Mouse (Mus musculus): Measurements from ENCODE around the gene Dip2b. TPM values are rescaled to one million over a fixed set of nuclear protein-coding genes. Genes with fewer than 3 reads are reported as not detected.

The Dip2b gene
- total RNA-seq, 2 experiments from 2014 or later: 26.0 to 27.6 TPM

DNA sequence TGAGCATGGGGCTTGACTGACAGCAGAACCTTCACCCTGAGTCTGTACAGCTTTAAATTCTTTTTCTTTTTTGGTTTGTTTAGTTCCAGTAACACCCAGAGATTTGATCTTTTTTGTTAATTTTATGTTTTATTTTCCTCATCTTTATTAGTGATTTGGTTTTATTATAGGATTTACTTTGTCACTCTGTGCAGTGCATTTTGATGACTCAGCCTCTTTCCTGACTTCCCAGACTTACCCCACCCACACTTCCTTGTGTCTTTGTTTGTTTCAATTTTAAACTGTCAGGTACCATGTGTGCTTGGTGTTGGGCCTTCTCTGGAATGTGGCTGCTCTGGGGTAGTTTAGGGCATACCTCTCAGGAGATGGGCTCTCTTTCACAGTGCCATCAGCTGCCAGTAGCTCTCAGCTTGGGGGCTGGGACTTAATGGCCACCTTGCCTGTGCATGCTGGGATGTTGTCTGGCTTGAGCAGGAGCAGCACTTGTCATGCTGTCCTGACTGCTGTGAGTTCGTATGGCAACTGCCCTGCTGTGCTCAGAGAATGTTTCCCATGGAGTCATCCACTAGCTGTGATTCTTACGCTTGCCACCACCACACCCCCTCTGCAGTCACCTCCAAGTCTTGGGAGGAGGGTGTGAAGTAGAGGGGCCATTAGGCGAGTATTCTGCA is 125.1 kb downstream of the Dip2b start:
- DNase-seq: no peak
- intact Hi-C loops (cut with DNase I): no loop called here

DNA sequence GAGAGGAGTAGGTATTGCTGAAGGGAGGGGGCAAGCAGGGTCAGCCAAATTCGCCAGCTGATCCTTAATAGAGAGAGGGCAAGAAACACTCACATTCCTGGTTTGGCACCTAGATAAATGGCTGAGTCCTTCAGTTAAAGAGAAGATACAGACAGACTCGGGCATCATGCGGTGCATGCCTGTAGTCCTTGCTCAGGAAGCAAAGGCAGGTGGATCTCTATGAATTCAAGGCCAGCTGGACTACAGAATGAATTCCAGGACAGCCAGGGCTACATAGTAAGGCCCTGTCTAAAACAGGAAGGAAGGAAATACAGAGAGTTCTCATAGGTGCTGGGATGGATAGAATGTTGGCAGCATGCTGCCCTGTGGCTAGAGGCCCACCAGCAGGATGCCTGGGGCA is 128.0 kb downstream of the Dip2b start:
- intact Hi-C loops (cut with DNase I): no loop called here
- DNase-seq: no peak

DNA sequence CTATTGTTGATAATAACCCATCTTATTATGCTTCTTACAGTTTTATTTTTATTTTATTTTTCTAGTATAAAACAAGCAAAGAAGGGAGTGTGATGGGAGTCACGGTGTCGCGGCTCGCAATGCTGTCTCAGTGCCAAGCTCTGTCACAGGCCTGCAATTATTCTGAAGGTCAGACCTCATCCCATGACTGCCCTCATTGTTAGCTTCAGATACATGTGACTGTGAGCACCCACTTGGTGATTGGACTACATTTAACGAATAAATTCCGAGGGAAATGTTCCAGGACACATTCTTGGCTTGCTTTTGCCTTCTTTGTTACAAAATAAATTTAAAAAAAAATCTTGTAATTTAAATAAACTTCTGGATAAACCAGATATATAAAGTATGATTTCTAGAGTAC is 129.3 kb downstream of the Dip2b start:
- peak; percentile 35 to 61 for DNase-seq
- intact Hi-C loops (cut with DNase I): no loop called here

DNA sequence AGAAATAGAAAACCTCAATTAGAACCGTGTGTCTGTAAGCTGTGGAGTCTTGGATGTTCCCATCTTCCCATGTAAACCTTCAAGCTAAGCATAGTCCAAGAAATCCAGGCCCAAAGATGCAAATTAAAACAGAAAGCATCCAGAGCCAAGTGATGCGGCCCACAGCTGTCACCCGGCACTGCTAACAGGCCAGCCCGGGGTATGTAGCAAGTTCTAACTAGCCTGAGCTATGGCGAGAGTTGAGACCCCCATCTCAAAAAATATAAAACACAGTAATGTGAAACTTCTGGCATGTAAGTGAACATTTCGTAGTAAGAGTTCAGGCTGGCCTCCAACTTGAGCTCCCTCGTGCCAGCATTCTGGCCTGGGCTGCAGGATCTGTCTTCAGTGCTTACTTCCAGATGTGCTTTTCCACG is 129.7 kb downstream of the Dip2b start:
- intact Hi-C loops (cut with DNase I): no loop called here

DNA sequence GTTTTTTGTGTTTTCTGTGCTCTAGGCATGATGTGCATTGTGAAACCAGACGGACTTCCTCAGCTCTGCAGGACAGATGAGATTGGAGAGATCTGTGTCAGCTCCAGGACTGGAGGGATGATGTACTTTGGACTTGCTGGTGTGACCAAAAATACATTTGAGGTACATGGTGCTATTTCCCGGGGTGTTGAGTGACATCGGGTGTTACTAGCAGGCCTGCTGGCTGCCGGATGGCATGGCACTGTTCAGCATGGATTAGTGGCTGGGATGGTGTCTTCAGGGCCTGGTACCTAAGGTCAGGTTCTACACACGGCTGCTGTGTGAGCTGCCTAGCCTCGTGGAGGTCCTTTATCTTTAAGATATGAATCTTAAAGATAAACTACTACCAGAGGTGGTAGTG is 136.7 kb downstream of the Dip2b start:
- DNase-seq: no peak
- intact Hi-C loops (cut with DNase I): no loop called here

More for the DNA sequence above, 129.7 kb downstream of the Dip2b start:
- DNase-seq: peak; percentile 40 to 65

DNA sequence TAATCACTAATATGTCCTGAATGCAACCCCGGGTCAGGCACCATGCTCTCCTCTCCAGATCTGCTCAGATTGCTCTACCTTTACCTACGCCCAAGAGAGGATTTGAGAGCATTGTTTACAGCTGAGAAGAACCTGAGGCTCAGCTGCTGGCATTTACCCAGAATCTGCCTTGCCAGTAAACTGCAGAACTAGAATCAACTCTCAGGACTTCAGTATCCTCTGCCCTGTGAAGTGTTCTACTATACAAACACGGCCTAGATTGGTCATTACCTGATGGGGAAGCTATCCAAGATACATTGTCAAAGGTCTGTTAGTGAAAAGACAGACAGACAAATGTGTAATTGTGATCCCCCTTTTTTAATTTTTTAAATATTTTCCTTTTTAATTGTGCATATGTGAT is 138.7 kb downstream of the Dip2b start:
- intact Hi-C loops (cut with DNase I): no loop called here

DNA sequence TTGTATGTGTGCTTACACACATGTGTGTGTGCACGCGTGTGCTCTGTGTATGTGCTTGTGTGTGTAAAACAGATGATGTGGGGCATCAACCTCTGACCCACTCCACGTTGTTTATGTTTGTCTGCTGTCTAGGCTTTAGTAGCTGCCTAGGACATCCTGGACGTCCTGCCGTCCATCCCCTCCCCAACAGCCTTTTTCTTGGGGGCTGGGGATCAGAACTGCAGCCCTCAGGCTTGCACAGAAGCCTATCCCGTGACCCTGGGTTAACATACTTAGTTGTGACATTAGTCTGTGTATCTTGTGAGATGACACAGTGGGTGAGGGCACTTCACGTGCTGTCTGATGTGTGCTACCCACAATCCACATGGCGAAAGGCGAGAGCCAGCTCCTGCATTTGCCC is 139.1 kb downstream of the Dip2b start:
- intact Hi-C loops (cut with DNase I): no loop called here
- no peak for DNase-seq

More for the DNA sequence above, 138.7 kb downstream of the Dip2b start:
- no peak for DNase-seq

DNA sequence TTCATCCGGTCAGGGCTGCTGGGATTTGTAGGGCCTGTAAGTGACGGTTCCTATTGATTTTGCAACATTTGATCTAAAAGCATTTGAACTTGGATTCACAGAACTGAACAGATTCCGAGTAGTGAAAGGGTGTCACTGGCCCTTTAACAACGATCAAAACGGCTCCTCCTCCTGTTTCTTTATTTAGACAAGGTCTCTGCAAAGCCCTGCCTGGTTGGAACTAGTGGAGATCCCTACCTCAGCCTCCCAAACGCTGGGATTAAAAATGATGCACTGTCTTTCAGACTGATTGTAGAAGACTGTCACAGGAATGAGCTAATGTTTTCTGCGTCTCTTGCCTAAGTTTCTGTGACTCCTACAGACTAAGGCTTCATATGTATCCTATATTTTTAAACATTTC is 140.0 kb downstream of the Dip2b start:
- intact Hi-C loops (cut with DNase I): no loop called here
- DNase-seq: no peak

DNA sequence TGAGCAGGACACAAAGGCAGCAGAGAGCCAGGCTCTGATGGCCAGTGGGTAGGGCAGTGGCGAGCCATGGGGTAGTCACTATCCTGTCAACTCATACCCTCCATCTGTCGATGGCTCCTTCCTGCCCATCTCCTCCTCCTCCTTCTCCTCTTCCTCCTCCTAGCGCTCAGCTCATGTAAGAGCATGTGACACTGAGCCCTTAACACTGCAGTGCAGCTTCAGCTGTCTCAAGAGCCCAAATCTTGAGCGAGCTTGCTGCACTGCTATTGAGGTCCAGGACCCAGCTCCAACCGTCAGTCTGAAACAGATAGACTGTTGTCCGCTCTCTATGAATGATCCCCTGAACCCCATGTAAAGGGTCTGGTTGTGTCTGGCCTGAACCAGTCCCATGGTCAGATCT is 141.2 kb downstream of the Dip2b start:
- intact Hi-C loops (cut with DNase I): no loop called here
- no peak for DNase-seq

DNA sequence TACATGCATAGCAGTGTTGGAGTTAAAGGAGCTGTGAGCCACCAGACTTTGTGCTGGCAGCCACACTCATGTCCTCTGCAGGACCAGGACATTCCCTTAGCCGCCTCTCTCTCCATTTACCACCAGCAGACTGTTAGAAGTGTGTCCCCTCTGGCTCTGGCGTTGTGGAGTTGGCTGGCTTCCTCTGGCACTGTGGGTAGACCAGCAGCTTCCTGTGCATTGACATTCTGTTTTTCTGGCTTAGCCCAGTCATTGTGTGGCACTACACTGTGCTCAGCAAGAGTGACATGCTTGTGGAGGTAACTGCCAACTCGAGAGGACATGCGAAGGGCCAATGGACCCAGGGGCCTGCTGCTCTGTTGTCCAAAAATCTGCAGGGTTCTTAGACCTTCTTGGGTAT is 141.8 kb downstream of the Dip2b start:
- intact Hi-C loops (cut with DNase I): no loop called here

DNA sequence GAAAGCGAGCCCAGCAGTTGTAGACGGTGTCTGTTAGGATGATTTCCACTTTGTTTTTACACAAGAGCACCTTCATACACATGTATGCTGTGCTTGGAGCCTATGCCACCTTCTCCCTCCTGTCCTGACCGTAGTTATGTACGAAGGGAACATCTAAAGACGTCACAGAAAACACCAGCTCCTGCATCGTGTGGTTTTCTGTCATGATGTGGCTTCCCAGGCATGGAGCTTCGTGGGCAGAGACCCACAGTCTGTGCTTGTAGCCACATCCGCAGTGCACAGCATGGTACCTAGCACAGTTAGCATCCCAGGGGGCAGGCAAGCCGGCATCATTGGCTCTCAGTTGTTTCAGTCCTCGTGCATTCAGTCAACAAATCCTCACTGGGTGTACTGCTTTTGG is 143.4 kb downstream of the Dip2b start:
- DNase-seq: no peak
- intact Hi-C loops (cut with DNase I): no loop called here

More for the DNA sequence above, 141.8 kb downstream of the Dip2b start:
- DNase-seq: no peak

DNA sequence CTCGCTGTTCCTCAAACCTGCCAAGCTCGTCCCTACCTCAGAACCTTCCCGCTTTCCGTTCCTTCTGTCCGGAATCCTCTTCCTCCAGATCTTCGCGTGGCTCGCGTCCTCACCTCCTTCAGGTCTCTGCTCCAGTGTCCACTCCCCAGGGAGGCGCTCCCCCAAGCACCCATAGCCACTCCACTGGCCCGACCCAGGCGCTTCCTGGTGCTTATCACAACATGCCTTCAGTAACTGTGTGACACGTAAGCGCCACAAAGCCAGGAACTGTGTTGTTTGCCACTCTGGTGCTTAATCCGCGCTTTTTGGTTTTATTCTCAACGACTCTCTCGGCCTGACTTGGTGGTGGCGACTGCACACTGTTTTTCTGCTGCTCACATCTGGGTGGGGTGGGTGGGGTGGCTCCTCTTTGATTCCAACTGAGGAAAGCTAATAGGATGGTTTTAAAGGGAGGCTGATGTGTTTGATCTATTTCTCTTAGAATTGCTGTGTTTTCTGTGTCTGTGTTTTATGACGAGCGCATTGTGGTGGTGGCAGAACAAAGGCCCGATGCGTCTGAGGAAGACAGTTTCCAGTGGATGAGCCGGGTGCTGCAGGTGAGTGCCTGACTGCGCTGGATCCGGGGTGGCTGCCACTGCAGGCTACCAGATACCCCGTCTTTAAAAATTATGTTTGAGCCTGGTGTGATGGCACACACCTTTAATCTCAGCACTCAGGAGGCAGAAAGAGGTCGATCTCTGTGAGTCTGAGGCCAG is 144.2 kb downstream of the Dip2b start:
- DNase-seq: no peak
- intact Hi-C loops (cut with DNase I): no loop called here

DNA sequence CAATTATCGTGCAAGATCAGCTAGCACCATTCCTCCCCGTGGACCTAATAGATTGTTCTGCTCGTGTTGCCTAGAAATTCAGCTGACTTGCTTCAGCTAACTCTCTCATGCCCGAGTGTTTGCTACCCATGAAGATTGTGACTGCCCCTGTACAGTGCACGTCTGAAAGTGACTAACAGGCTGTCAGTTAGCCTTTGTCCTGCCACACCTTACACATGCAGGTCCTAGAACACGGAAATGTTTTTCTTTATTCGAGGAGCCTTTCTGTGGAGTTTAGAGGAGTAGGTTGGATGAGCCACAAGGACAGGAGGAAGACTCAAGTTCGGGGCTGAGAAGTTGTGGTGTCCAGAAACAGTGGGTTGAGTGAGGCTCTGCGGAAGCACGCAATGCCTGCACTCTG is 145.0 kb downstream of the Dip2b start:
- intact Hi-C loops (cut with DNase I): no loop called here
- DNase-seq: no peak

DNA sequence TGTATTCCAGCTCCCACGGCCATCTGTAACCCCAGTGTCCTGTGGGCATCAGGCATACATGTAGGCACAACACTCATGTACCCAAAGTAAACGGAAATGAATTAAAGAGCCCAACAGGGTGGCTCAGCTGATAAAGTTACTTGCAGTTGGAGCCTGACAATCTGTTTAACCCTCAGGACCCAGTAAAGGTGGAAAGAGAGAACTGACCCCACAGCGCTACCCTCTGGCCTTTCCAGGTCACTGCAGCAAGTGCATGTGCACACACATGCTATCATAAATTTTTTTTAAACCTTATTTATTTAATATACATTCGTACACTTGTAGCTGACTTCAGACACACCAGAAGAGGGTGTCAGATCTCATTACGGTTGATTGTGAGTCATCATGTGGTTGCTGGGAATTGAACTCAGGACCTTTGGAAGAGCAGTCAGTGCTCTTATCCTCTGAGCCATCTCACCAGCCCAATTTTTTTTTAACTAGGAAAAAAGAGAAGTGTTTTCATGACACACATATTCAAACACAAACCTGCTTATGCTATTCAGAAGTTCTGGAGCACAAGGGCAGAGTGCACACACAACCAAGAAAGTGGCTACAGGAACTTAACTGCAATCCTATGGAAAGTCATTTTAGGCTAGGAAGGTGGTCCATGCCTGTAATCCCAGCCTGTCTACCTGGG is 146.5 kb downstream of the Dip2b start:
- no peak for DNase-seq
- intact Hi-C loops (cut with DNase I): no loop called here

DNA sequence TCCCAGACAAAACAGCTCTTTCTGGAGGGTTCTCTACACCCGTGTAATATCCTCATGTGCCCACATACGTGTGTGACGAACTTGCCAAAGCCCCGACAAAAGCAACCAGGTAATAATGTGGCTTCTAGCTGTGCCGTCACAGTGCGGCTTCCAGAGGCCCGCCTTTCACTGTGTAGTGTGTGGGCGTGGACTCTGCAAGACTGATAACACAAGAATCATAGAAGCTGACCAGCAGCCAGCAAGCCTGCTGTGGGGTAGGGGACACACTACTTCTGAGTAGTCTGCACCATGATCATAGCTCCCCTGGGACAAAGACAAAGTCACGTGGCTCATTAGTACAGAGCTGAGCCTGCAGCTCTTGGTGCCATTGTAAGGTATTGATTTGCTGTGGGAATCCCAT is 147.8 kb downstream of the Dip2b start:
- DNase-seq: no peak
- intact Hi-C loops (cut with DNase I): no loop called here

DNA sequence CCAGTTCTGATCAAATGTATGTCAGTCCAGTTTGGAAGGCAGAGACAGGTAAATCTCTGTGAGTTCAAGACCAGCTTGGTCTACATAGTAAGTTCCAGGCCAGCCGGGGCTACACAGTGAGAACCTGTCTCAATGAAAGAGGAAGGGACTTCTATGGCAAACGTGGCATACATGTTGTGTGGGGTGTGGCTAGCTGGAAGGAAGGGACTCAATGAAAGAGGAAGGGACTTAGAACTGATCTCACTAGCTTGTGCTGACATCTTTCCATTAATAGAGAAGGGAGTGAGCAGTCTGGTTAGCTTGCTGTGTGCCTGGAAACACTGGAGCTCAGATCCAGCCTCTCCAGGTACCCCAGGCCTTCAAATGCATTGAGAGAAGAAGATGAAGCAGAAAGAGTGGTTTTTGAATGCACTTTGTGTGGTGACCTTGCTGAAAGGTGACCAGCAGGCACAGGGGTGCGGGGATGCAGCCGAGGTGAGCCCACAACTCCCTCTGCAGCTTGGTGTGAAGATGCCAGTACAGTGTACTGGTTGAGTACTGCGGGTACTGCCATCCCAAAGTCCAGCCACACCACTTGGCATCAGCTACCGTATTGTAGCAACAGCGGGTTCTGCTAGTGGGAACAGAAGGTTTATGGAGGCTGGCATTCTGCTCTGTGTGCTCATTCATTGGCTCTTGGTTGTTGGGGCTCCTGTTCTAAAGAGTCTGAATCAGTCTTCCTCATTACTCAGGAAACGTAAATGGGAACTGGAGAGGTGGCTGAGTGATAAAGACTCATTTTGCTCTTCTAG is 148.6 kb downstream of the Dip2b start:
- intact Hi-C loops (cut with DNase I): no loop called here
- no peak for DNase-seq

DNA sequence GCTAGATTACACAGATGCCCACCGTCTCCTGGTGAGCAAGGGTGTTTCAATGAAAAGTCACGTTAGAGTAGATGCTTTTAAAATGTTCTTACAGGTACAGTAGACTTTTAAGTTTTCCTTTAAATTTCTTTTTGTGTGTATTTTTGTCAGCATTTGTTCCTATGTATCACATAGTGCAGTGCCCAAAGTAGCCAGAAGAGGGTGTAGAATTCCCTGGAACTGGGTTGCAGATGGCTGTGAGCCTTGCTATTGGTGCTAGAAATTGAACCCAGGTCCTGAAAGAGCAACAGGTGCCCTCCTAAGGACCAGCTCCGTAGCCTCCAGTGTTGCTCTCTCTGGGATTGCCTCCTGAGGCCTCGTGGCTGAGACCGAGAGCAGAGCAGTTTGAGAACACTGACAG is 150.1 kb downstream of the Dip2b start:
- intact Hi-C loops (cut with DNase I): no loop called here
- DNase-seq: no peak

DNA sequence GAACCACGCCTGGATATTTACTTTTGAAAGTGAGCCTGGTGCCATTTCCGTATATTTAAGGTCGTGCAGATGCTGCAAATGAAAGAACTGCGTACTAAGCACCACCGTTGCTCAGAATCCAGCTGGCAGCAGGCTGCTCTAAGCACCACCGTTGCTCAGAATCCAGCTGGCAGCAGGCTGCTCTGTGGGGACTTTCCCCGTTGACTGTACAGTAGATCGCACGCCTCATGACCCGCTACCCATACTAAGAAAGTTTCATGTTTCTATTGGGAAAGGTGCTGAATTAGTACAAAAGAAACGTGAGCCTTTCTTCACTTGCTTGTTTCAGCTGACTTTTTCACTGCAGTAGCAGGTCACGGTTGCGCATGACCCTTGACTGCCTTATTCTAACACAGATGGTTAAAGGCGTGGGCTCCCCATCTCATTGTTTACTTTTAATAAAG is 150.5 kb downstream of the Dip2b start:
- intact Hi-C loops (cut with DNase I): no loop called here
- no peak for DNase-seq

DNA sequence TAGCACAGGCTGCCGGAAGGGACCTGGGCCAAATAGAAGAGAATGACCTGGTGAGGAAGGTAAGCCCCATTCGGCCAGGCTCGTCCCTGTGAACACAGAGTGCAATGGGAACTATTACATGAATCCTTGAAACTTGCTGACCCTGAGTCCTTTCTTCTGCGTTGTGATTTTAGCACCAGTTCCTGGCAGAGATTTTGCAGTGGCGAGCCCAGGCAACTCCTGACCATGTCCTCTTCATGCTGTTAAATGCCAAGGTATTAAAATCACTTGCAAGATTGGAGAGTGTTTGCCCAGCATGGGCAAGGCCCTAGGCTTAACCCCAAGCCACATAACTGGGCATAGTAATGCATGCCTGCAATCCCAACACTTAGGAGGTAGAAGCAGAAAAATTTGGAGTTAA is 151.6 kb downstream of the Dip2b start:
- no peak for DNase-seq
- intact Hi-C loops (cut with DNase I): no loop called here

DNA sequence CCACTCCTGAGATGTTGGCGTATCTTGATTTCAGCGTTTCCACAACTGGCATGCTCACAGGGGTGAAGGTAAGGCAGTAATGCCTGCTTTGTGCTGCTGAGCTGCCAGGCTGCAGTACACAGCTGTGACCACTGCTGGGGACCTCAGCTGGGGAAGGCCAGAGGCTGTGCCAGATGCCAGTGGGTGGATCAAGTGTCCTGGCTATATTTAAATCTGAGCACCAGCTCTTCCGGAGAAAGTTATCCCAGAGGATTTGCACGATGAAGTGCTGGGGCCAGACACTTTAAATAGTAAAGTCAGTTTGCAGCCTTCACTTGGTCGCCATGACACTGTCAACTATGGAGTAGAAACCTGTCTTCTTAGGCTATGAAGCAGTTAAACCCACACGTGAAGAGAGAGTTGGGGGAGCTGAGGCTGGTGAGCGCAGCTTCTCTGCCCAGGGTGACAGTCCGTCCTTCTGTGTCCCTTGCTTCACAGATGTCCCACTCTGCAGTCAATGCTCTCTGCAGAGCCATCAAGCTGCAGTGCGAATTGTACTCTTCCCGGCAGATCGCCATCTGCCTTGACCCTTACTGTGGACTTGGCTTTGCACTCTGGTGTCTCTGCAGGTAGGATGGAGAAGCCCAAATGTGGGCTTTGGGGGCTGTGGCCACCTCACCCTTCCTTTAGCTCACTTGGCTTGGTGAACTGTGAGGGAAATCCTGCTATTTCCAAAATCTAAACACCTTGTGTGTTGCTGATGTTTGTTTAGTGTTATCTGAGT is 160.7 kb downstream of the Dip2b start:
- DNase-seq: peak; percentile 37 to 60
- intact Hi-C loops (cut with DNase I): loop anchor here (5.0 kb wide), 1 partner anchor 162 kb away; the partner anchor contains the start of gene Dip2b
